Mouse (Mus musculus) limb, embryonic 14.5 days (tissue): Measurements from ENCODE around the gene Scaf1. TPM values are rescaled to one million over a fixed set of nuclear protein-coding genes. Genes with fewer than 3 reads are reported as not detected.

Experiments used
- ATAC-seq: fragments of 200-750 bp; cut with Nextera tagmentation; 2 replicates; pipeline ENCODE4 v1.8.0; 2017; ENCODE audit warnings: low read depth, moderate number of reproducible peaks, moderate TSS enrichment; ENCODE audit not compliant: low FRiP score
- DNase-seq: peaks from one replicate; pipeline ENCODE4 v3.0.0-alpha.2; 2015; ENCODE audit warnings: low spot score
- H3K27ac ChIP-seq: fragments of 300-500 bp; sonication (generic); replicated peaks from 2 replicates; pipeline ENCODE4 v1.5.1; 2014; ENCODE audit warnings: low read depth, mild to moderate bottlenecking, low read length, moderate library complexity, mixed read lengths
- H3K27me3 ChIP-seq: fragments of 300-500 bp; sonication (generic); 2 replicates; pipeline ENCODE4 v1.6.1; 2014; ENCODE audit warnings: low read length, mixed read lengths; ENCODE audit not compliant: control insufficient read depth, insufficient read depth
- H3K36me3 ChIP-seq: fragments of 300-500 bp; sonication (generic); 2 replicates; pipeline ENCODE4 v1.6.1; 2014; ENCODE audit warnings: mild to moderate bottlenecking, low read length, moderate library complexity, mixed read lengths; ENCODE audit not compliant: control insufficient read depth, insufficient read depth
- H3K4me1 ChIP-seq: fragments of 300-500 bp; sonication (generic); 2 replicates; pipeline ENCODE4 v1.6.1; 2014; ENCODE audit warnings: antibody characterized with exemption, low read length, mixed read lengths; ENCODE audit not compliant: control insufficient read depth, insufficient read depth
- H3K4me2 ChIP-seq: fragments of 300-500 bp; sonication (generic); replicated peaks from 2 replicates; pipeline ENCODE4 v1.6.1; 2014; ENCODE audit warnings: low read depth, mild to moderate bottlenecking, low read length, moderate library complexity; ENCODE audit not compliant: severe bottlenecking
- H3K4me3 ChIP-seq: fragments of 300-500 bp; sonication (generic); replicated peaks from 2 replicates; pipeline ENCODE4 v1.5.1; 2014; ENCODE audit warnings: low read length
- H3K9ac ChIP-seq: fragments of 300-500 bp; sonication (generic); 2 replicates; pipeline ENCODE4 v1.6.1; 2014; ENCODE audit warnings: mild to moderate bottlenecking, low read depth, low read length, moderate library complexity; ENCODE audit not compliant: severe bottlenecking
- H3K9me3 ChIP-seq: fragments of 300-500 bp; sonication (generic); 2 replicates; pipeline ENCODE4 v1.6.1; 2016; ENCODE audit warnings: low read length; ENCODE audit not compliant: control insufficient read depth
- POLR2A ChIP-seq: fragments of 200-500 bp; IDR thresholded peaks from 2 replicates; pipeline ENCODE4 v1.8.0; 2012; ENCODE audit warnings: inconsistent platforms, mild to moderate bottlenecking, moderate library complexity, borderline replicate concordance; ENCODE audit not compliant: insufficient read depth, insufficient read length; ENCODE audit errors: extremely low read depth
- WGBS: fragments of 180-500 bp; shearing (Covaris S2); extraction: QIAGEN DNeasy Blood & Tissue Kit; methylation state at CpG from one replicate; pipeline ENCODE4 v1.1.7; 2014; 5-methylcytosine and 5-hydroxymethylcytosine counted together
- polyA plus RNA-seq, 2 experiments: library from polyadenylated mRNA; depleted of rRNA in 1 of 2; stranded (reverse) in 1 of 2; unstranded in 1 of 2; fragments of >200 nt; fragmentation: Nextera tagmentation in 1 of 2; extraction: Ambion mirVana in 1 of 2; gene quantifications; 2 replicates each; pipeline versions ENCODE4 v1.2.1 to v1.2.3; 2012 to 2014

Scaf1 gene
- polyA plus RNA-seq, 2 experiments, result 50.7 to 114 TPM

GRCm38 (mm10) chr7:45033722-45034359 is 17.7 kb upstream of the Scaf1 start:
- no peaks in the 10 kb centered on the region for H3K27me3 ChIP-seq
- TF ChIP-seq POLR2A, result no peak

GRCm38 (mm10) chr7:45030857-45031256 is 14.7 kb upstream of the Scaf1 start:
- H3K27me3 ChIP-seq, result no peaks in the 10 kb centered on the region
- H3K4me2 ChIP-seq, result no peak overlapping the region
- ATAC-seq, result no peak
- no peaks in the 10 kb centered on the region for H3K9me3 ChIP-seq
- no peak overlapping the region for H3K4me3 ChIP-seq
- no peak overlapping the region for H3K9ac ChIP-seq
- DNase-seq, result no peak
- H3K36me3 ChIP-seq, result peaks cover 94% of the 10 kb centered on the region
- H3K27ac ChIP-seq, result no peak overlapping the region
- no peaks in the 10 kb centered on the region for H3K4me1 ChIP-seq
- no peak for TF ChIP-seq POLR2A
- WGBS, result 95% methylated on average over 8 of the region's 8 CpGs

More at GRCm38 (mm10) chr7:45033722-45034359, 17.7 kb upstream of the Scaf1 start:
- Histone ChIP-seq H3K9ac (no peak overlapping the region), H3K4me2 (no peak overlapping the region), H3K36me3 (peaks cover 98% of the 10 kb centered on the region), H3K4me3 (no peak overlapping the region), H3K27ac (no peak overlapping the region), H3K9me3 (no peaks in the 10 kb centered on the region), H3K4me1 (no peaks in the 10 kb centered on the region)
- DNase-seq (no peak), ATAC-seq (no peak)
- 94% methylated on average over 19 of the region's 19 CpGs for WGBS

GRCm38 (mm10) chr7:45029995-45030394 is 13.8 kb upstream of the Scaf1 start:
- no peaks in the 10 kb centered on the region for H3K27me3 ChIP-seq

GRCm38 (mm10) chr7:45028351-45028750 is 12.2 kb upstream of the Scaf1 start:
- H3K36me3 ChIP-seq, result peaks cover 69% of the 10 kb centered on the region
- no peaks in the 10 kb centered on the region for H3K9me3 ChIP-seq
- no peak overlapping the region for H3K4me2 ChIP-seq
- DNase-seq (no peak), ATAC-seq (no peak)
- no peaks in the 10 kb centered on the region for H3K27me3 ChIP-seq
- no peak overlapping the region for H3K27ac ChIP-seq
- H3K9ac ChIP-seq, result no peak overlapping the region
- no peak overlapping the region for H3K4me3 ChIP-seq
- 89% methylated on average over 11 of the region's 11 CpGs for whole genome bisulfite sequencing
- no peak for TF ChIP-seq POLR2A
- H3K4me1 ChIP-seq, result no peaks in the 10 kb centered on the region

More at GRCm38 (mm10) chr7:45029995-45030394, 13.8 kb upstream of the Scaf1 start:
- Histone ChIP-seq H3K4me3 (no peak overlapping the region), H3K9ac (no peak overlapping the region), H3K36me3 (peaks cover 86% of the 10 kb centered on the region), H3K9me3 (no peaks in the 10 kb centered on the region), H3K27ac (no peak overlapping the region), H3K4me1 (no peaks in the 10 kb centered on the region), H3K4me2 (no peak overlapping the region)
- no peak for ATAC-seq
- TF ChIP-seq POLR2A, result no peak
- 96% methylated on average over 6 of the region's 6 CpGs for WGBS
- DNase-seq, result no peak

- Histone ChIP-seq H3K4me1 (no peaks in the 10 kb centered on the region), H3K36me3 (peaks cover 63% of the 10 kb centered on the region), H3K9me3 (no peaks in the 10 kb centered on the region), H3K4me2 (no peak overlapping the region), H3K9ac (no peak overlapping the region), H3K4me3 (no peak overlapping the region), H3K27ac (no peak overlapping the region), H3K27me3 (no peaks in the 10 kb centered on the region)
- no peak for TF ChIP-seq POLR2A
- DNase-seq, result no peak
- 89% methylated on average over 9 of the region's 9 CpGs for WGBS
- ATAC-seq, result no peak
Measured at GRCm38 (mm10) chr7:45027761-45028160, 11.6 kb upstream of the Scaf1 start.
